Mouse (Mus musculus): ENCODE measurements around the gene Ppp1ca.

Gene Ppp1ca

GRCm38 (mm10) chr19:4242416-4242815 lies 50.6 kb downstream of the Ppp1ca start:
- DNase-seq: no peak

DNA sequence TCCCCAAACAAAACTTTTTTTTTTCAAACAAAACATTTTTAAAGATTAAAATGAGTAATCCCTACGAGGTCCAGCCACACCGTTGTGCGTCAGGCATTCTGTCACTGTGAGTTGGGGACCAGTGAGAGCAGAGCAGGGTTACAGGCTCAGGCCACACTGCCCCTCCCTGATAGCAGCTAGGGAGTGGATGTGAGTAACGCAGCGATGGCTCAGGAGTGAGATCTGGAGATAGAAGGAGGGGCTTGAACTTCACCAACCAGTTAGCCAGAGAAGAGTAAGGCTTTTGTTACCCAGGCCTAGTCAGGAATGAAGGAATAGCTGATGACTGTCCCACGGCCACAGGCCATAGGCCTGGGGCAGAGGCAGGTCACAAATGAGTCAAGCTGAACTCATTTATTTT lies 52.9 kb downstream of the Ppp1ca start:
- DNase-seq: no peak
